23 mouse cellular contexts compared by ENCODE assay signal in genomic region chr2:23008256-23008655, GRCm38 (mm10). TPM values are rescaled to one million over a fixed set of nuclear protein-coding genes. Genes with fewer than 3 reads are reported as not detected.
DNase-seq lines count a peak whose midpoint lies in the region; ATAC-seq and TF ChIP-seq lines count a peak whose summit lies in the region.
"Had no signal": no experiment of that assay in that cellular context is flagged by ENCODE, and none has a peak within 500 bp of the region (broad histone marks: within the 10 kb centered on the region; RNA-seq: fewer than 3 reads in every experiment).

No protein-coding gene starts in this region.

- no peak for TF ChIP-seq CTCF in lung, postnatal 0 days (IDR thresholded peaks at IDR 0.05)
- no peak for TF ChIP-seq CTCF in lung, adult 2 months (IDR thresholded peaks at IDR 0.05; ENCODE audit: insufficient read depth, low read length)

- H3K36me3 ChIP-seq in lung, postnatal 0 days (ENCODE audit: insufficient read depth, low read length) = no peaks in the 10 kb centered on the region
- H3K36me3 ChIP-seq: embryonic facial prominence, embryonic 12.5 days; heart, embryonic 15.5 days; hindbrain, embryonic 15.5 days had no signal

- peak; percentile 74 for DNase-seq in heart, adult 11 months
- DNase-seq in heart, postnatal 25 days (ENCODE audit: low spot score) = no peak
- no peak for DNase-seq in lung, postnatal 0 days (ENCODE audit: low spot score)
- DNase-seq in lung, adult 2 months = no peak
- no peak for DNase-seq in ovary, adult 18-20 months (ENCODE audit: low spot score)
- DNase-seq: adrenal gland, adult 2 months; adrenal gland, postnatal 14 days; cerebellum, adult 18-20 months; cerebellum, adult 9-10 months; cerebellum, postnatal 25 days; forebrain, postnatal 0 days; gastrocnemius, postnatal 10 days; gastrocnemius, postnatal 36 days; heart, postnatal 14 days had no signal

- 83% methylated on average over 1 of the region's 1 CpGs for WGBS in lung, postnatal 0 days
- 81% methylated on average over 1 of the region's 1 CpGs for WGBS in lung, adult 2 months

- H3K27me3 ChIP-seq in lung, postnatal 0 days (replicated peaks; ENCODE audit: insufficient read depth, low read length) = no peaks in the 10 kb centered on the region
- H3K27me3 ChIP-seq: embryonic facial prominence, embryonic 12.5 days; embryonic facial prominence, embryonic 15.5 days; heart, embryonic 15.5 days; hindbrain, embryonic 12.5 days; hindbrain, embryonic 15.5 days had no signal

- no peaks in the 10 kb centered on the region for H3K9me3 ChIP-seq in lung, postnatal 0 days (ENCODE audit: low read length)
- H3K9me3 ChIP-seq: embryonic facial prominence, embryonic 12.5 days; embryonic facial prominence, embryonic 15.5 days; heart, embryonic 15.5 days; hindbrain, embryonic 12.5 days; hindbrain, embryonic 15.5 days had no signal

- no peak overlapping the region for H3K4me3 ChIP-seq in lung, postnatal 0 days (ENCODE audit: low read depth, low read length)
- H3K4me3 ChIP-seq in lung, adult 2 months (replicated peaks; ENCODE audit: extremely low read depth, low read depth, low read length) = no peak overlapping the region
- H3K4me3 ChIP-seq: embryonic facial prominence, embryonic 12.5 days; embryonic facial prominence, embryonic 15.5 days; heart, embryonic 15.5 days; hindbrain, embryonic 12.5 days; hindbrain, embryonic 15.5 days had no signal

- intact Hi-C loops in heart, postnatal 25 days (cut with DNase I) = no loop called here

- no peak for TF ChIP-seq POLR2A in lung, adult 2 months (IDR thresholded peaks at IDR 0.05; ENCODE audit: borderline replicate concordance, extremely low read depth, low read depth, low read length)

- no peak for TF ChIP-seq EP300 in lung, postnatal 0 days (IDR thresholded peaks at IDR 0.05)

- H3K4me2 ChIP-seq in lung, postnatal 0 days (replicated peaks; ENCODE audit: low read depth, low read length) = no peak overlapping the region
- H3K4me2 ChIP-seq: embryonic facial prominence, embryonic 12.5 days; embryonic facial prominence, embryonic 15.5 days; heart, embryonic 11.5 days; heart, embryonic 15.5 days; hindbrain, embryonic 12.5 days; hindbrain, embryonic 15.5 days had no signal

- 0 out of 2 replicates have a peak, but pooled peaks cover 2% of the 10 kb centered on the region for H3K4me1 ChIP-seq in lung, postnatal 0 days (ENCODE audit: insufficient read depth, low read depth, low read length)
- peaks cover 6% of the 10 kb centered on the region for H3K4me1 ChIP-seq in lung, adult 2 months (ENCODE audit: control insufficient read depth, insufficient read depth, low read length)
- H3K4me1 ChIP-seq: embryonic facial prominence, embryonic 12.5 days; hindbrain, embryonic 12.5 days; hindbrain, embryonic 15.5 days had no signal

- H3K9ac ChIP-seq in lung, postnatal 0 days (replicated peaks; ENCODE audit: low read depth) = no peak overlapping the region
- H3K9ac ChIP-seq: embryonic facial prominence, embryonic 12.5 days; embryonic facial prominence, embryonic 15.5 days; forebrain, postnatal 0 days; heart, embryonic 15.5 days; hindbrain, embryonic 12.5 days; hindbrain, embryonic 15.5 days had no signal

- peak; percentile 33; the same call in 1 of the 2 replicates for ATAC-seq in lung, postnatal 0 days
- ATAC-seq in megakaryocyte-erythroid progenitor cell, adult 5-6 weeks (replicated peaks; ENCODE audit: low FRiP score, low TSS enrichment, poor library complexity, severe bottlenecking) = peak; percentile 53
- ATAC-seq: CD4-positive, CD25-positive, alpha-beta regulatory T cell, adult 4 months; forebrain, embryonic 14.5 days; forebrain, postnatal 0 days had no signal

- H3K27ac ChIP-seq in lung, postnatal 0 days (ENCODE audit: low read length) = no peak overlapping the region
- H3K27ac ChIP-seq: embryonic facial prominence, embryonic 12.5 days; embryonic facial prominence, embryonic 15.5 days; heart, embryonic 15.5 days; hindbrain, embryonic 12.5 days; hindbrain, embryonic 15.5 days had no signal

RNA-seq across cellular contexts. Expression of gene Abi1, which starts 31.8 kb away (rescaled TPM):
- total RNA-seq in heart, postnatal 25 days (2021) = 10 to 100 TPM; 23.2 to 25.9 TPM
- polyA plus RNA-seq in lung, postnatal 0 days (2015; fragmentation: Nextera tagmentation; extraction: Ambion mirVana) = 51.5 and 54.0 TPM in 2 replicates
- 118 and 137 TPM in 2 replicates for polyA plus RNA-seq in lung, adult 2 months (2012; rRNA removed)
- total RNA-seq in megakaryocyte-erythroid progenitor cell, adult 5-6 weeks (2014; fragmentation: Nextera tagmentation) = 49.1 and 70.0 TPM in 2 replicates
- total RNA-seq in megakaryocyte-erythroid progenitor cell, adult 5-6 weeks (2017) = 77.0 and 113 TPM in 2 replicates

RNA-seq across cellular contexts. Expression of gene Acbd5, which starts 59.7 kb away (rescaled TPM):
- 10 to 100 TPM; 25.0 to 30.2 TPM for total RNA-seq in heart, postnatal 25 days (2021)
- polyA plus RNA-seq in lung, postnatal 0 days (2015; fragmentation: Nextera tagmentation; extraction: Ambion mirVana) = 34.1 and 38.7 TPM in 2 replicates
- 16.4 and 17.1 TPM in 2 replicates for polyA plus RNA-seq in lung, adult 2 months (2012; rRNA removed)
- 19.6 and 22.1 TPM in 2 replicates for total RNA-seq in megakaryocyte-erythroid progenitor cell, adult 5-6 weeks (2014; fragmentation: Nextera tagmentation)
- total RNA-seq in megakaryocyte-erythroid progenitor cell, adult 5-6 weeks (2017) = 19.0 and 22.7 TPM in 2 replicates
